Mouse (Mus musculus) CH12.LX (cell line): ENCODE measurements around the gene Cyp8b1.

ENCODE experiments used
- CHD2 ChIP-seq: IDR thresholded peaks from 2 replicates; pipeline ENCODE4 v1.6.1; 2011; ENCODE audit warnings: low read length, improper control_type of control experiment
- CTCF ChIP-seq, 2 experiments: IDR thresholded peaks in 1 of 2; conservative IDR thresholded peaks in 1 of 2; 2 replicates each; pipeline ENCODE4 v1.5.1; 2011 to 2012; ENCODE audit warnings: low read depth in 2 of 2, low read length in 2 of 2, improper control_type of control experiment in 1 of 2, inconsistent platforms in 1 of 2, mild to moderate bottlenecking in 1 of 2, moderate library complexity in 1 of 2
- JUND ChIP-seq: conservative IDR thresholded peaks from 2 replicates; pipeline ENCODE4 v1.6.1; 2011; ENCODE audit warnings: low read depth, low read length, improper control_type of control experiment
- MAX ChIP-seq: IDR thresholded peaks from 2 replicates; pipeline ENCODE4 v1.6.1; 2011; ENCODE audit warnings: low read length, improper control_type of control experiment
- NRF1 ChIP-seq: IDR thresholded peaks from 2 replicates; pipeline ENCODE4 v1.6.1; 2014; ENCODE audit warnings: low read depth, mild to moderate bottlenecking, inconsistent platforms, low read length, improper control_type of control experiment, moderate library complexity
- POLR2A ChIP-seq: IDR thresholded peaks from 2 replicates; pipeline ENCODE4 v1.6.1; 2011; ENCODE audit warnings: low read depth, mild to moderate bottlenecking, improper control_type of control experiment, low read length
- POLR2AphosphoS2 ChIP-seq: IDR thresholded peaks from 2 replicates; pipeline ENCODE4 v1.6.1; 2011; ENCODE audit warnings: low read depth, low read length, improper control_type of control experiment
- SMC3 ChIP-seq: IDR thresholded peaks from 2 replicates; pipeline ENCODE4 v1.6.1; 2011; ENCODE audit warnings: low read depth, low read length, improper control_type of control experiment
- ZC3H11A ChIP-seq: IDR thresholded peaks from 2 replicates; pipeline ENCODE4 v1.6.1; 2012; ENCODE audit warnings: low read depth, mild to moderate bottlenecking, inconsistent platforms, low read length, improper control_type of control experiment
- ZNF384 ChIP-seq: IDR thresholded peaks from 2 replicates; pipeline ENCODE4 v1.6.1; 2012; ENCODE audit warnings: low read depth, low read length, improper control_type of control experiment, inconsistent platforms

GRCm38 (mm10) chr9:121948431-121948830 is 32.3 kb upstream of the Cyp8b1 start:
- no peak for TF ChIP-seq ZC3H11A
- no peak for TF ChIP-seq POLR2AphosphoS2
- TF ChIP-seq CTCF (conservative IDR thresholded peaks at IDR 0.05 in 1 of 2, IDR thresholded peaks at IDR 0.05 in 1 of 2; ENCODE audit: low read depth in 2 of 2, low read length in 2 of 2) = no peak
- no peak for TF ChIP-seq POLR2A
- no peak for TF ChIP-seq NRF1
- no peak for TF ChIP-seq SMC3
- no peak for TF ChIP-seq ZNF384
- TF ChIP-seq MAX = no peak
- TF ChIP-seq JUND = no peak
- no peak for TF ChIP-seq CHD2
